In genomic region chr10:128548051-128548791, GRCm38 (mm10) we compare ENCODE assay signal across 8 mouse cellular contexts. TPM values are rescaled to one million over a fixed set of nuclear protein-coding genes. Genes with fewer than 3 reads are reported as not detected.
DNase-seq lines count a peak whose midpoint lies in the region; ATAC-seq and TF ChIP-seq lines count a peak whose summit lies in the region.
"Not testable (repeated sequence)": the region's sequence is repeated elsewhere in the genome, so short reads cannot be mapped to it uniquely, and the experiment has no call there.

No protein-coding gene starts in this region.

- ATAC-seq in forebrain, embryonic 11.5 days (replicated peaks; ENCODE audit: low FRiP score); heart, postnatal 0 days (ENCODE audit: insufficient read depth, low read depth); kidney, embryonic 16.5 days (ENCODE audit: low FRiP score, low TSS enrichment); liver, embryonic 13.5 days (ENCODE audit: low read depth); midbrain, embryonic 13.5 days: not testable (repeated sequence)

- TF ChIP-seq POLR2A in cerebellum, adult 2 months (IDR thresholded peaks at IDR 0.05; ENCODE audit: borderline replicate concordance, insufficient read depth, low read length); spleen, adult 2 months (IDR thresholded peaks at IDR 0.05; ENCODE audit: low read depth, low read length): not testable (repeated sequence)

- TF ChIP-seq CTCF in cerebellum, adult 2 months (IDR thresholded peaks at IDR 0.05; ENCODE audit: borderline replicate concordance, insufficient read depth, low read depth, low read length); heart, postnatal 0 days (IDR thresholded peaks at IDR 0.05; ENCODE audit: low read depth); spleen, adult 2 months (IDR thresholded peaks at IDR 0.05; ENCODE audit: extremely low read depth, insufficient read depth, insufficient read length, insufficient replicate concordance): not testable (repeated sequence)

- TF ChIP-seq EP300 in heart, postnatal 0 days (IDR thresholded peaks at IDR 0.05; ENCODE audit: low read depth) = not testable (repeated sequence)

- H3K4me3 ChIP-seq in cerebellum, adult 2 months (replicated peaks; ENCODE audit: insufficient read depth, low read depth, low read length) = peak overlapping the region; percentile 76
- H3K4me3 ChIP-seq in forebrain, embryonic 11.5 days (ENCODE audit: low read depth, low read length) = peak overlapping the region; percentile 81
- peak overlapping the region; percentile 72 for H3K4me3 ChIP-seq in heart, postnatal 0 days (ENCODE audit: low read depth, low read length)
- peak overlapping the region; percentile 91 for H3K4me3 ChIP-seq in kidney, embryonic 16.5 days (ENCODE audit: low read length)
- H3K4me3 ChIP-seq in liver, embryonic 13.5 days (replicated peaks) = peak overlapping the region; percentile 81
- peak overlapping the region; percentile 85 for H3K4me3 ChIP-seq in midbrain, embryonic 13.5 days (replicated peaks)
- peak overlapping the region; percentile 73 for H3K4me3 ChIP-seq in spleen, adult 2 months (ENCODE audit: extremely low read depth, insufficient read depth, insufficient read length)

- under 1% methylated on average over 30 of the region's 30 CpGs for WGBS in cerebellum, adult 2 months
- WGBS in forebrain, embryonic 11.5 days = under 1% methylated on average over 21 of the region's 30 CpGs
- under 1% methylated on average over 21 of the region's 30 CpGs for WGBS in heart, postnatal 0 days
- WGBS in kidney, embryonic 16.5 days = under 1% methylated on average over 21 of the region's 30 CpGs
- 3% methylated on average over 30 of the region's 30 CpGs for WGBS in liver, embryonic 13.5 days (ENCODE audit: insufficient replicate concordance)
- WGBS in midbrain, embryonic 13.5 days = under 1% methylated on average over 22 of the region's 30 CpGs
- WGBS in spleen, adult 2 months = 1% methylated on average over 30 of the region's 30 CpGs

- H3K9ac ChIP-seq in forebrain, embryonic 11.5 days (ENCODE audit: low read length) = peak overlapping the region; percentile 94
- H3K9ac ChIP-seq in heart, postnatal 0 days (replicated peaks; ENCODE audit: low read depth, low read length) = peak overlapping the region; percentile 92
- H3K9ac ChIP-seq in kidney, embryonic 16.5 days (replicated peaks; ENCODE audit: low read length) = peak overlapping the region; percentile 97
- H3K9ac ChIP-seq in liver, embryonic 13.5 days = peak overlapping the region; percentile 93
- H3K9ac ChIP-seq in midbrain, embryonic 13.5 days (replicated peaks) = peak overlapping the region; percentile 95

- H3K9me3 ChIP-seq in forebrain, embryonic 11.5 days (ENCODE audit: control insufficient read depth, low read length); heart, postnatal 0 days (replicated peaks; ENCODE audit: control insufficient read depth, low read length); kidney, embryonic 16.5 days (ENCODE audit: low read length); liver, embryonic 13.5 days (replicated peaks); midbrain, embryonic 13.5 days: not testable (repeated sequence)

- DNase-seq in 3134 (ENCODE audit: extremely low read depth, insufficient read length, low spot score) = peak; percentile 32
- peak in 1 of 2 experiments; percentile 70 for DNase-seq in cerebellum, adult 2 months
- DNase-seq in forebrain, embryonic 11.5 days (ENCODE audit: low spot score); heart, postnatal 0 days (ENCODE audit: low spot score); liver, embryonic 13.5 days; spleen, adult 2 months (ENCODE audit: low read depth in 1 of 2, low spot score in 2 of 2): not testable (repeated sequence)

- H3K4me1 ChIP-seq in cerebellum, adult 2 months (ENCODE audit: control insufficient read depth, insufficient read depth, low read length); forebrain, embryonic 11.5 days (replicated peaks; ENCODE audit: control insufficient read depth, insufficient read depth, low read length); heart, postnatal 0 days (ENCODE audit: control insufficient read depth, insufficient read depth); kidney, embryonic 16.5 days (ENCODE audit: insufficient read depth, low read length); spleen, adult 2 months (ENCODE audit: control insufficient read depth, insufficient read depth, insufficient read length): not testable (repeated sequence)
- peaks cover 35% of the 10 kb centered on the region for H3K4me1 ChIP-seq in liver, embryonic 13.5 days (replicated peaks)
- peaks cover 25% of the 10 kb centered on the region for H3K4me1 ChIP-seq in midbrain, embryonic 13.5 days (replicated peaks)

- peak overlapping the region; percentile 65 for H3K4me2 ChIP-seq in forebrain, embryonic 11.5 days (ENCODE audit: low read depth, low read length, severe bottlenecking)
- H3K4me2 ChIP-seq in heart, postnatal 0 days (ENCODE audit: low read depth, low read length) = peak overlapping the region; percentile 82
- H3K4me2 ChIP-seq in kidney, embryonic 16.5 days (replicated peaks; ENCODE audit: low read depth, low read length) = peak overlapping the region; percentile 63
- H3K4me2 ChIP-seq in liver, embryonic 13.5 days = peak overlapping the region; percentile 88
- H3K4me2 ChIP-seq in midbrain, embryonic 13.5 days (replicated peaks) = peak overlapping the region; percentile 78

- not testable (repeated sequence) for H3K27me3 ChIP-seq in cerebellum, adult 2 months (ENCODE audit: control insufficient read depth, insufficient read depth, low read length); forebrain, embryonic 11.5 days (ENCODE audit: control insufficient read depth, insufficient read depth, low read length); heart, postnatal 0 days (ENCODE audit: control insufficient read depth, insufficient read depth, low read length); kidney, embryonic 16.5 days (ENCODE audit: insufficient read depth, low read length); liver, embryonic 13.5 days; midbrain, embryonic 13.5 days; spleen, adult 2 months (ENCODE audit: control insufficient read depth, insufficient read depth, low read length)

- H3K27ac ChIP-seq in cerebellum, adult 2 months (ENCODE audit: insufficient read depth, low read length) = peak overlapping the region; percentile 36; the same call in 1 of the 2 replicates
- peak overlapping the region; percentile 96 for H3K27ac ChIP-seq in forebrain, embryonic 11.5 days (ENCODE audit: low read depth, low read length)
- peak overlapping the region; percentile 94 for H3K27ac ChIP-seq in heart, postnatal 0 days (ENCODE audit: low read depth)
- H3K27ac ChIP-seq in kidney, embryonic 16.5 days (ENCODE audit: low read length) = peak overlapping the region; percentile 98
- peak overlapping the region; percentile 93 for H3K27ac ChIP-seq in liver, embryonic 13.5 days
- H3K27ac ChIP-seq in midbrain, embryonic 13.5 days = peak overlapping the region; percentile 96
- H3K27ac ChIP-seq in spleen, adult 2 months (ENCODE audit: insufficient read depth, low read length) = peak overlapping the region; percentile 91

- not testable (repeated sequence) for H3K36me3 ChIP-seq in forebrain, embryonic 11.5 days (ENCODE audit: control insufficient read depth, insufficient read depth, low read length)
- peaks cover 25% of the 10 kb centered on the region for H3K36me3 ChIP-seq in heart, postnatal 0 days (replicated peaks; ENCODE audit: control insufficient read depth, insufficient read depth, low read length)
- peaks cover 26% of the 10 kb centered on the region for H3K36me3 ChIP-seq in kidney, embryonic 16.5 days (ENCODE audit: insufficient read depth, low read length)
- H3K36me3 ChIP-seq in liver, embryonic 13.5 days = peaks cover 25% of the 10 kb centered on the region
- H3K36me3 ChIP-seq in midbrain, embryonic 13.5 days = peaks cover 26% of the 10 kb centered on the region
- peaks cover 22% of the 10 kb centered on the region for H3K36me3 ChIP-seq in spleen, adult 2 months (ENCODE audit: control insufficient read depth, insufficient read depth, low read length)

RNA-seq across cellular contexts. Expression of gene Zc3h10, which starts 0.6 kb away (rescaled TPM):
- 15.4 and 18.7 TPM in 2 replicates for polyA plus RNA-seq in cerebellum, adult 2 months (2012; rRNA removed)
- polyA plus RNA-seq in forebrain, embryonic 11.5 days (2014; fragmentation: Nextera tagmentation; extraction: Ambion mirVana) = 16.3 and 17.5 TPM in 2 replicates
- 13.8 and 24.4 TPM in 2 replicates for total RNA-seq in heart, postnatal 0 days (2014; rRNA removed; ENCODE audit: low replicate concordance)
- polyA plus RNA-seq in heart, postnatal 0 days (2015; fragmentation: Nextera tagmentation; extraction: Ambion mirVana) = 6.1 and 8.1 TPM in 2 replicates
- polyA plus RNA-seq in kidney, embryonic 16.5 days (2015; fragmentation: Nextera tagmentation; extraction: Ambion mirVana) = 16.2 and 16.6 TPM in 2 replicates
- 6.2 and 7.1 TPM in 2 replicates for polyA plus RNA-seq in liver, embryonic 13.5 days (2015; fragmentation: Nextera tagmentation; extraction: Ambion mirVana)
- 23.3 and 24.2 TPM in 2 replicates for polyA plus RNA-seq in midbrain, embryonic 13.5 days (2015; fragmentation: Nextera tagmentation; extraction: Ambion mirVana)
- 17.4 and 19.9 TPM in 2 replicates for polyA plus RNA-seq in spleen, adult 2 months (2012; rRNA removed)

RNA-seq across cellular contexts. Expression of gene Rpl41, which starts 0.9 kb away (rescaled TPM):
- 1,271 and 1,490 TPM in 2 replicates for polyA plus RNA-seq in cerebellum, adult 2 months (2012; rRNA removed)
- polyA plus RNA-seq in forebrain, embryonic 11.5 days (2014; fragmentation: Nextera tagmentation; extraction: Ambion mirVana) = 3,049 and 3,079 TPM in 2 replicates
- total RNA-seq in heart, postnatal 0 days (2014; rRNA removed; ENCODE audit: low replicate concordance) = 577 and 617 TPM in 2 replicates
- 2,108 and 2,189 TPM in 2 replicates for polyA plus RNA-seq in heart, postnatal 0 days (2015; fragmentation: Nextera tagmentation; extraction: Ambion mirVana)
- polyA plus RNA-seq in kidney, embryonic 16.5 days (2015; fragmentation: Nextera tagmentation; extraction: Ambion mirVana) = 3,659 and 3,733 TPM in 2 replicates
- 2,776 and 3,150 TPM in 2 replicates for polyA plus RNA-seq in liver, embryonic 13.5 days (2015; fragmentation: Nextera tagmentation; extraction: Ambion mirVana)
- 2,545 and 2,595 TPM in 2 replicates for polyA plus RNA-seq in midbrain, embryonic 13.5 days (2015; fragmentation: Nextera tagmentation; extraction: Ambion mirVana)
- 2,135 and 2,270 TPM in 2 replicates for polyA plus RNA-seq in spleen, adult 2 months (2012; rRNA removed)

RNA-seq across cellular contexts. Expression of gene Pa2g4, which starts 17.6 kb away (rescaled TPM):
- 69.2 and 73.5 TPM in 2 replicates for polyA plus RNA-seq in cerebellum, adult 2 months (2012; rRNA removed)
- 249 and 269 TPM in 2 replicates for polyA plus RNA-seq in forebrain, embryonic 11.5 days (2014; fragmentation: Nextera tagmentation; extraction: Ambion mirVana)
- 50.2 and 58.2 TPM in 2 replicates for total RNA-seq in heart, postnatal 0 days (2014; rRNA removed; ENCODE audit: low replicate concordance)
- polyA plus RNA-seq in heart, postnatal 0 days (2015; fragmentation: Nextera tagmentation; extraction: Ambion mirVana) = 72.4 and 74.3 TPM in 2 replicates
- polyA plus RNA-seq in kidney, embryonic 16.5 days (2015; fragmentation: Nextera tagmentation; extraction: Ambion mirVana) = 200 and 203 TPM in 2 replicates
- 207 and 228 TPM in 2 replicates for polyA plus RNA-seq in liver, embryonic 13.5 days (2015; fragmentation: Nextera tagmentation; extraction: Ambion mirVana)
- 139 TPM in 2 replicates for polyA plus RNA-seq in midbrain, embryonic 13.5 days (2015; fragmentation: Nextera tagmentation; extraction: Ambion mirVana)
- polyA plus RNA-seq in spleen, adult 2 months (2012; rRNA removed) = 16.8 and 18.9 TPM in 2 replicates

RNA-seq across cellular contexts. Expression of gene Esyt1, which starts 22.6 kb away (rescaled TPM):
- 36.3 and 37.3 TPM in 2 replicates for polyA plus RNA-seq in cerebellum, adult 2 months (2012; rRNA removed)
- polyA plus RNA-seq in forebrain, embryonic 11.5 days (2014; fragmentation: Nextera tagmentation; extraction: Ambion mirVana) = 15.2 and 18.1 TPM in 2 replicates
- total RNA-seq in heart, postnatal 0 days (2014; rRNA removed; ENCODE audit: low replicate concordance) = 38.2 and 41.5 TPM in 2 replicates
- polyA plus RNA-seq in heart, postnatal 0 days (2015; fragmentation: Nextera tagmentation; extraction: Ambion mirVana) = 12.6 and 13.0 TPM in 2 replicates
- 23.2 and 24.2 TPM in 2 replicates for polyA plus RNA-seq in kidney, embryonic 16.5 days (2015; fragmentation: Nextera tagmentation; extraction: Ambion mirVana)
- polyA plus RNA-seq in liver, embryonic 13.5 days (2015; fragmentation: Nextera tagmentation; extraction: Ambion mirVana) = 9.9 and 10.6 TPM in 2 replicates
- polyA plus RNA-seq in midbrain, embryonic 13.5 days (2015; fragmentation: Nextera tagmentation; extraction: Ambion mirVana) = 11.6 and 13.7 TPM in 2 replicates
- 121 and 148 TPM in 2 replicates for polyA plus RNA-seq in spleen, adult 2 months (2012; rRNA removed)

RNA-seq across cellular contexts. Expression of gene Erbb3, which starts 41.2 kb away (rescaled TPM):
- 9.4 and 11.1 TPM in 2 replicates for polyA plus RNA-seq in cerebellum, adult 2 months (2012; rRNA removed)
- polyA plus RNA-seq in forebrain, embryonic 11.5 days (2014; fragmentation: Nextera tagmentation; extraction: Ambion mirVana) = 1.2 TPM in 2 replicates
- 6.9 and 10.6 TPM in 2 replicates for total RNA-seq in heart, postnatal 0 days (2014; rRNA removed; ENCODE audit: low replicate concordance)
- 3.0 and 3.1 TPM in 2 replicates for polyA plus RNA-seq in heart, postnatal 0 days (2015; fragmentation: Nextera tagmentation; extraction: Ambion mirVana)
- 11.5 and 12.8 TPM in 2 replicates for polyA plus RNA-seq in kidney, embryonic 16.5 days (2015; fragmentation: Nextera tagmentation; extraction: Ambion mirVana)
- 1.2 and 1.9 TPM in 2 replicates for polyA plus RNA-seq in liver, embryonic 13.5 days (2015; fragmentation: Nextera tagmentation; extraction: Ambion mirVana)
- 0.13 and 0.19 TPM in 2 replicates for polyA plus RNA-seq in midbrain, embryonic 13.5 days (2015; fragmentation: Nextera tagmentation; extraction: Ambion mirVana)
- 1.6 TPM in 2 replicates for polyA plus RNA-seq in spleen, adult 2 months (2012; rRNA removed)

Comparison
In these comparisons a context has a peak if more than half of its experiments do, and no peak if none do; other contexts are left out.
1. H3K27ac ChIP-seq: peak in every context shown above with its lines; median percentile 98 in kidney, embryonic 16.5 days; 96 in forebrain, embryonic 11.5 days; 96 in midbrain, embryonic 13.5 days; 94 in heart, postnatal 0 days; 93 in liver, embryonic 13.5 days; 91 in spleen, adult 2 months; 36 in cerebellum, adult 2 months.